Mouse (Mus musculus): ENCODE results near the gene Hsd17b13.

DNA sequence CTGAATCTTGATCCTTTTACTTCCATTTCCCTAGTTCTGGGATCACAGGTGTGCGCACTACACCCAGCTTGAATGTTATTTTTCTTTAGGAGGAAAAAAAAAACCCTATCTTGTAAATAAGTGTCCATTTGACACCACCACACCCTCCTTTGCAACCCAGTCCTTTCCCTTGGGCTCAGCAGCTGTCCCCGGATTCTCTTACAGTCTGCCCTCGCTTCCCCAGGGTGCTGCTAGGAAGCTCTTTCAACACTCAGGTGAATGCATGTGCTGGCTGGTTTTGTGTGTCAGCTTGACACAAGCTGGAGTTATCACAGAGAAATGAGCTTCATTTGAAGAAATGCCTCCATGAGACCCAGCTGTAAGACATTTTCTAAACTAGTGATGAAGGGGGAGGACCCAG lies 59.0 kb downstream of the Hsd17b13 start:
- no peak for TF ChIP-seq CTCF (conservative IDR thresholded peaks at IDR 0.05; ENCODE audit: insufficient read depth, insufficient read length, low read depth, low read length)
- TF ChIP-seq POLR2A (IDR thresholded peaks at IDR 0.05; ENCODE audit: low read depth, low read length): no peak

All from kidney, adult 2 months (tissue).